Comparison of ENCODE assay signal across 7 mouse cellular contexts in the genomic region with DNA sequence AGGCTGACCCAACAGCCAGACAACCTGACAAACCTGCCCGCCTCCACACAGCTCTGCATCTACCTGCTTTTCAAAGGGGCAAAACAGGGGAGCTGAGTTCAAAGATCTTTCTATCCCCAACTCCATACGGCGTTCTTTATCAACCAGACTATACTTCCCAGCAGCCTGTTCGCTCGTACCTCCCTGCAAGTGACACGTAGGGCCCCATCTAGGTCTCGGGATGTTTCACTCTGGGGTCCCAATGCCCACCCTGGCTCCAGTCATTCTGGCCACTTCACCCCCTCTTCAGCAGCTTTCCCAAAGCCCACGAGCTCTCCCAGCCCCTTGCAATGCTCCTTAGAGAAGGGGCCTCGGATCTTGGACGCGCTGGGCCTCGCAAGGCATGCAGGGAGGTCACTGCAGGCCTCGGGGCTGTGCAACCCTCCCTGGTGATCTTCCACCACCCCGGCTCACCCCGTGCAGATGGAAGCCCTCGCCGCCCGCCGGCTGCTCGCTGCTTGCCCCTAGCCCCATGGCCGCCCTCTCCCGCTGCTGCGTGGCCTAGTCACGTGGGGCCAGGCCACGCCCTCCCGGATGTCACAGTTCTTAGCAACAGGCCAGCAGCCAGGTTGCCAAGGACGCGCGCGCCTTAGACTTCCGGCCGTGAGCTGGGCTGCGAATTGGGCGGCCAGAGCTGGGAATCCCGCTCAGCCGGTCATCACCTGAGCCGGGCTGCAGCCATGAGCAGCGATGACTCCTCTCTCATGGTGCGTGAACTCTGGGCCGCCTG. TPM values are rescaled to one million over a fixed set of nuclear protein-coding genes. Genes with fewer than 3 reads are reported as not detected.
DNase-seq lines count a peak whose midpoint lies in the region; ATAC-seq lines count a peak whose summit lies in the region.

Gorasp1 (minus strand) TSS at position 561 of the 769 bp plus-strand sequence.
Ttc21a (plus strand) TSS at position 602 of the 769 bp plus-strand sequence.

- H3K27me3 ChIP-seq in embryonic facial prominence, embryonic 11.5 days (ENCODE audit: control insufficient read depth, insufficient read depth, low read length): no peaks in the 10 kb centered on the region
- no peaks in the 10 kb centered on the region for H3K27me3 ChIP-seq in limb, embryonic 10.5 days (ENCODE audit: low read depth, poor library complexity, severe bottlenecking)
- no peaks in the 10 kb centered on the region for H3K27me3 ChIP-seq in midbrain, embryonic 13.5 days

- ATAC-seq in embryonic facial prominence, embryonic 11.5 days (replicated peaks; ENCODE audit: insufficient number of reproducible peaks, low FRiP score, low TSS enrichment, low read depth): peak; percentile 86
- peak; percentile 87 for ATAC-seq in granulocyte monocyte progenitor cell, adult 5-6 weeks (replicated peaks; ENCODE audit: poor library complexity, severe bottlenecking)
- peak; percentile 96 for ATAC-seq in midbrain, embryonic 13.5 days

- H3K9me3 ChIP-seq in embryonic facial prominence, embryonic 11.5 days (replicated peaks; ENCODE audit: control insufficient read depth, low read length): no peaks in the 10 kb centered on the region
- H3K9me3 ChIP-seq in limb, embryonic 10.5 days (replicated peaks): no peaks in the 10 kb centered on the region
- H3K9me3 ChIP-seq in midbrain, embryonic 13.5 days: no peaks in the 10 kb centered on the region

- 2% methylated on average over 40 of the region's 40 CpGs for WGBS in embryonic facial prominence, embryonic 11.5 days
- 4% methylated on average over 40 of the region's 40 CpGs for WGBS in limb, embryonic 10.5 days
- 3% methylated on average over 40 of the region's 40 CpGs for WGBS in midbrain, embryonic 13.5 days

- H3K4me1 ChIP-seq in embryonic facial prominence, embryonic 11.5 days (ENCODE audit: control insufficient read depth, insufficient read depth, low read length): no peaks in the 10 kb centered on the region
- peaks cover 48% of the 10 kb centered on the region for H3K4me1 ChIP-seq in limb, embryonic 10.5 days
- peaks cover 16% of the 10 kb centered on the region for H3K4me1 ChIP-seq in midbrain, embryonic 13.5 days (replicated peaks)

- H3K9ac ChIP-seq in embryonic facial prominence, embryonic 11.5 days (replicated peaks; ENCODE audit: low read length): peak within 1 kb of the TSS; percentile 90
- H3K9ac ChIP-seq in midbrain, embryonic 13.5 days (replicated peaks): peak within 1 kb of the TSS; percentile 87

- DNase-seq in adrenal gland, postnatal 14 days: peak; percentile 97
- peak; percentile 96 for DNase-seq in embryonic facial prominence, embryonic 11.5 days (ENCODE audit: low spot score)
- DNase-seq in kidney, adult 11 months: peak; percentile 95
- peak; percentile 99 for DNase-seq in limb, embryonic 10.5 days (ENCODE audit: low spot score)
- DNase-seq in spleen, adult 12 weeks (ENCODE audit: low spot score): peak; percentile 80

- no peaks in the 10 kb centered on the region; the same call in 1 of the 2 replicates for H3K36me3 ChIP-seq in embryonic facial prominence, embryonic 11.5 days (replicated peaks; ENCODE audit: control insufficient read depth, insufficient read depth, low read depth, low read length)
- H3K36me3 ChIP-seq in limb, embryonic 10.5 days: peaks cover 12% of the 10 kb centered on the region
- peaks cover 6% of the 10 kb centered on the region for H3K36me3 ChIP-seq in midbrain, embryonic 13.5 days

- 0 out of 2 replicates have a peak within 1 kb of the TSS, but pooled peaks have one; percentile 56 for H3K27ac ChIP-seq in embryonic facial prominence, embryonic 11.5 days (replicated peaks; ENCODE audit: low read depth, low read length)
- H3K27ac ChIP-seq in limb, embryonic 10.5 days: peak within 1 kb of the TSS; percentile 88
- H3K27ac ChIP-seq in midbrain, embryonic 13.5 days: peak within 1 kb of the TSS; percentile 74

- peak within 1 kb of the TSS; percentile 87 for H3K4me2 ChIP-seq in embryonic facial prominence, embryonic 11.5 days (ENCODE audit: low read depth, low read length)
- H3K4me2 ChIP-seq in midbrain, embryonic 13.5 days (replicated peaks): peak within 1 kb of the TSS; percentile 88

- peak within 1 kb of the TSS; percentile 76 for H3K4me3 ChIP-seq in embryonic facial prominence, embryonic 11.5 days (ENCODE audit: low read depth, low read length)
- H3K4me3 ChIP-seq in limb, embryonic 10.5 days: peak within 1 kb of the TSS; percentile 65
- H3K4me3 ChIP-seq in midbrain, embryonic 13.5 days (replicated peaks): peak within 1 kb of the TSS; percentile 76

RNA-seq across cellular contexts. Expression of gene Gorasp1, which starts in this region (rescaled TPM):
- 17.0 and 22.3 TPM in 2 replicates for total RNA-seq in adrenal gland, postnatal 14 days (2021)
- 18.3 and 20.1 TPM in 2 replicates for polyA plus RNA-seq in embryonic facial prominence, embryonic 11.5 days (2014; fragmentation: Nextera tagmentation; extraction: Ambion mirVana)
- total RNA-seq in granulocyte monocyte progenitor cell, adult 5-6 weeks (2014; fragmentation: Nextera tagmentation): 8.0 and 9.4 TPM in 2 replicates
- total RNA-seq in granulocyte monocyte progenitor cell, adult 5-6 weeks (2017): 4.8 and 9.5 TPM in 2 replicates
- polyA plus RNA-seq in limb, embryonic 10.5 days (2016; fragmentation: Nextera tagmentation; extraction: Ambion mirVana): 30.3 and 33.0 TPM in 2 replicates
- polyA plus RNA-seq in midbrain, embryonic 13.5 days (2015; fragmentation: Nextera tagmentation; extraction: Ambion mirVana): 22.9 and 23.1 TPM in 2 replicates

RNA-seq across cellular contexts. Expression of gene Ttc21a, which starts in this region (rescaled TPM):
- 0.11 TPM in 2 replicates for total RNA-seq in adrenal gland, postnatal 14 days (2021)
- polyA plus RNA-seq in embryonic facial prominence, embryonic 11.5 days (2014; fragmentation: Nextera tagmentation; extraction: Ambion mirVana): 0.10 and 0.33 TPM in 2 replicates
- 2.4 and 2.8 TPM in 2 replicates for total RNA-seq in granulocyte monocyte progenitor cell, adult 5-6 weeks (2014; fragmentation: Nextera tagmentation)
- total RNA-seq in granulocyte monocyte progenitor cell, adult 5-6 weeks (2017): 3.3 and 3.6 TPM in 2 replicates
- 0.34 and 0.43 TPM in 2 replicates for polyA plus RNA-seq in limb, embryonic 10.5 days (2016; fragmentation: Nextera tagmentation; extraction: Ambion mirVana)
- 0.28 and 0.44 TPM in 2 replicates for polyA plus RNA-seq in midbrain, embryonic 13.5 days (2015; fragmentation: Nextera tagmentation; extraction: Ambion mirVana)

Comparison
In these comparisons a context has a peak if more than half of its experiments do, and no peak if none do; other contexts are left out.
1. Peak in every context shown above with its lines: DNase-seq, ATAC-seq, H3K4me3 ChIP-seq and H3K27ac ChIP-seq.